Mouse (Mus musculus) leukemia stem cell, adult 10-12 weeks (primary cell): ENCODE results near the gene Smim14. TPM values are rescaled to one million over a fixed set of nuclear protein-coding genes. Genes with fewer than 3 reads are reported as not detected.

Source experiments
- polyA plus RNA-seq: library from polyadenylated mRNA; stranded (reverse); fragments of >175 nt; gene quantifications from 2 replicates; pipeline ENCODE4 v1.2.3, GENCODE M21; 2012; ENCODE audit warnings: low replicate concordance

The Smim14 gene
- 5.7 and 22.9 TPM in 2 replicates for polyA plus RNA-seq

GRCm38 (mm10) chr5:65536751-65537419, at the start of gene Smim14, which contains the start of gene Ube2k:
Gene Smim14 (minus strand): TSS chr5:65537184.
Gene Ube2k (plus strand): TSS chr5:65537233.

DNA sequence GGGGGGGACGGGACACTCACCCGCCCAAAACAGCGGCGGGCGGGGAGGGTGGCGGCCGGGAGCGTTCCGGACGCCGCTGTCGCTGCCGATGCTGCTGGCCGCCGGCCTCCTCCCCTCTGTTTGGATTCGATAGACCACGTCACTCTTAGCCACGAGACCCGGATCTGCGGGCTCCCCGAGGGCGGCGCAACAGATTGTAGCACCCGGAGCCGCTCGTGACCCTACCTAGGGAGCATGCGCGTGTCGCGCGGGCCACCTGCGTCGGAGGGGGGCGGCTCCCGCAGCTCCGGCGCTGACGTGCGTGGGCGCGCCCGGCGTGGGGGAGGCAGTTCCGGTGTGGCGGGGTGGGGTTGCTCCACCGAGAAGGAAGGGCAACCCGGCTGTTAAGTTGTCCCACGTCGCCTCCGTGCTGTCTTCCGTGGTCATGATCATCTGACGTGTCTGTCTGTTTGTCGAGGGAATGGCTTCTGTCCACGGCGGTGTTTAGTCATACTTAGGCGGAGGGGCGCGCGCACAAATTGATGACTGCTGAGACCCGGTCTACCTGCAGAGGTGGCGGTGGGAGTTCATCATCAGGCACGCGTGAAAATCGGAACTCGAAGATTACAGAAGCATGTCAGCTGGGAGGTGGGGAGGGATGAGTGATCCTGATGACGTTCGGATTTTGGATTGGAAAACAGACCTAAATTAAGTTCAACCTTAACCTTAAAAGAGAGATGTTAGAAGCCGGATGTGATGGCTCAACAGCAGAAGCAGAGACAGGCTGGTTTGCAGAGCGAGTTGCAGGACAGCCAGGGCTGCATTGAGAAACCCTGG, 44.1 kb downstream of the Smim14 start, which contains the start of gene Gm43552:
TSS of gene Gm43552 (minus strand) at position 118 of the 816 bp plus-strand sequence.

DNA sequence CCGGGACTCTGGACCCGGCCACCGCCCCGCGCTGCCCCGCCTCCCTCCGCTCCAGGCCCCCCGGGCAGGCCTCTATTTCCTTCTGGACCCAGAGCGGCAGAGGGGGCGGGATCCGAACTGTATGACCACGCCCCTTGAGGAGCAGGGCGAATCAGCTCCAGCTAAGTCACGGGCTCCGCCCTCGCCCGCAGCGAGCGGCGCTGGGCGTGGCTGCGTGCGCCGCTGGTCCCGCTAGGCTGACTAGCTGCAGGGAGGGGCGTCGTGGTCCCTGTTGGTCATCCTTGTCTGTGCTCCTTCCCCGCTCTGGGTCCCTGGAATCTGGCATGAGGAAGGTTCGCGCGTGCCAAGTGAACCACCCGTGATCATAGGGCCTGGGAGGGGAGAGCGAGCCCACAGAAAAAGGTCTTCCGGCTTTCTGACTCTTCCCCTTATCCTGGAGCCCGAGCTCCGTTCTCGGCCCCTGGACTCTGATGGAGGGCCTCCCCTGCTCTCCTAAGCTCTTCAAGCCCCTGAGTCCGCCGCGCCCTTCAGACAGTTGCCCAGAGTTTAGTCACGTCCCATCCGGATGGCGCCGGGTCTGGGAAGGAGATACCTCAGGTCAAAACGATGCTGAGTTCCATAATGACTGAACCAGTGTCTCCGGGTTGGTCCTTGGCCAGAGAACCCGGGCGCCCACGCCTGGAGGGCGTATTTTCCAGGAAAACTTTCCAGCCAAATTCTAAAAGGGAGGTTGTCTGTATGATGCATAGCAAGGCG, 101.0 kb downstream of the Smim14 start, which contains the start of gene Ugdh:
TSS of gene Ugdh (minus strand) at position 144 of the 756 bp plus-strand sequence.

Other genes starting within 250 kb of the Smim14 start
- gene Rfc1, start 201.5 kb downstream of the Smim14 start, polyA plus RNA-seq: 7.1 and 17.5 TPM in 2 replicates
- not detected in 2 replicates for gene Klb, start 188.9 kb downstream of the Smim14 start, polyA plus RNA-seq
- 20.8 and 49.2 TPM in 2 replicates for gene Rpl9, start 145.7 kb downstream of the Smim14 start, polyA plus RNA-seq
- gene Lias, start 145.7 kb downstream of the Smim14 start, polyA plus RNA-seq: 2.1 and 3.8 TPM in 2 replicates
- gene Ugdh, start 101.2 kb downstream of the Smim14 start, polyA plus RNA-seq: 2.0 and 4.7 TPM in 2 replicates
- gene Gm43552, start 44.4 kb downstream of the Smim14 start, polyA plus RNA-seq: 3.4 and 11.1 TPM in 2 replicates
- gene Ube2k, start within 50 bp of the Smim14 start, polyA plus RNA-seq: 43.2 and 87.3 TPM in 2 replicates
- gene Pds5a, start 161.1 kb upstream of the Smim14 start, polyA plus RNA-seq: 22.6 and 26.5 TPM in 2 replicates
- 5.8 and 6.0 TPM in 2 replicates for gene N4bp2, start 226.3 kb upstream of the Smim14 start, polyA plus RNA-seq